Mouse (Mus musculus): ENCODE data around the gene Nkg7.

The Nkg7 gene

GRCm38 (mm10) chr7:43436341-43437255 is at the start of gene Nkg7:
TSS of gene Nkg7 (plus strand) at chr7:43437073.
- in situ Hi-C loops (cut with MboI, MseI): loop anchor here (10.0 kb wide), 1 partner anchor 932 kb away; the partner anchor contains the start of gene Zfp141

- in situ Hi-C loops (cut with MboI, MseI): no loop called here
Measured at GRCm38 (mm10) chr7:43392349-43393121, 44.3 kb upstream of the Nkg7 start.

GRCm38 (mm10) chr7:43399501-43399900 is 37.4 kb upstream of the Nkg7 start:
- in situ Hi-C loops (cut with MboI, MseI): no loop called here

- in situ Hi-C loops (cut with MboI, MseI): no loop called here
Measured at GRCm38 (mm10) chr7:43402718-43403117, 34.2 kb upstream of the Nkg7 start.

GRCm38 (mm10) chr7:43407573-43407972 is 29.3 kb upstream of the Nkg7 start:
- in situ Hi-C loops (cut with MboI, MseI): no loop called here

GRCm38 (mm10) chr7:43408131-43408553 is 28.7 kb upstream of the Nkg7 start, which contains the start of gene Siglecg:
TSS of gene Siglecg (plus strand) at chr7:43408204.
- in situ Hi-C loops (cut with MboI, MseI): no loop called here

GRCm38 (mm10) chr7:43409084-43409483 is 27.8 kb upstream of the Nkg7 start:
- in situ Hi-C loops (cut with MboI, MseI): no loop called here

GRCm38 (mm10) chr7:43411724-43412123 is 25.1 kb upstream of the Nkg7 start:
- in situ Hi-C loops (cut with MboI, MseI): loop anchor here (5.0 kb wide), 1 partner anchor 1381 kb away; no protein-coding TSS in a partner anchor

GRCm38 (mm10) chr7:43417298-43417697 is 19.6 kb upstream of the Nkg7 start:
- in situ Hi-C loops (cut with MboI, MseI): no loop called here

- in situ Hi-C loops (cut with MboI, MseI): no loop called here
Measured at GRCm38 (mm10) chr7:43422995-43423617, 13.8 kb upstream of the Nkg7 start.

GRCm38 (mm10) chr7:43423991-43424625 is 12.8 kb upstream of the Nkg7 start:
- in situ Hi-C loops (cut with MboI, MseI): no loop called here

- in situ Hi-C loops (cut with MboI, MseI): no loop called here
Measured at GRCm38 (mm10) chr7:43427406-43427805, 9.5 kb upstream of the Nkg7 start, which contains the start of gene Lim2. TSS of gene Lim2 (plus strand) at chr7:43427670.

- in situ Hi-C loops (cut with MboI, MseI): no loop called here
Measured at GRCm38 (mm10) chr7:43429500-43429899, 7.4 kb upstream of the Nkg7 start.

GRCm38 (mm10) chr7:43432891-43433290 is 4.0 kb upstream of the Nkg7 start:
- in situ Hi-C loops (cut with MboI, MseI): loop anchor here (10.0 kb wide), 1 partner anchor 928 kb away; the partner anchor contains the start of gene Zfp141

GRCm38 (mm10) chr7:43434676-43435075 is 2.2 kb upstream of the Nkg7 start:
- in situ Hi-C loops (cut with MboI, MseI): loop anchor here (10.0 kb wide), 1 partner anchor 930 kb away; the partner anchor contains the start of gene Zfp141

- in situ Hi-C loops (cut with MboI, MseI): loop anchor here (10.0 kb wide), 1 partner anchor 934 kb away; the partner anchor contains the start of gene Zfp141
Measured at GRCm38 (mm10) chr7:43438611-43439010, 1.7 kb downstream of the Nkg7 start.

- in situ Hi-C loops (cut with MboI, MseI): no loop called here
Measured at GRCm38 (mm10) chr7:43440482-43440881, 3.6 kb downstream of the Nkg7 start, which contains the start of gene Cldnd2. TSS of gene Cldnd2 (plus strand) at chr7:43440782.

GRCm38 (mm10) chr7:43441071-43441470 is 4.2 kb downstream of the Nkg7 start:
- in situ Hi-C loops (cut with MboI, MseI): no loop called here

GRCm38 (mm10) chr7:43442684-43443083 is 5.8 kb downstream of the Nkg7 start:
- in situ Hi-C loops (cut with MboI, MseI): no loop called here

- in situ Hi-C loops (cut with MboI, MseI): no loop called here
Measured at GRCm38 (mm10) chr7:43443126-43443916, 6.4 kb downstream of the Nkg7 start.
